13 mouse cellular contexts compared by ENCODE assay signal in the genomic region with DNA sequence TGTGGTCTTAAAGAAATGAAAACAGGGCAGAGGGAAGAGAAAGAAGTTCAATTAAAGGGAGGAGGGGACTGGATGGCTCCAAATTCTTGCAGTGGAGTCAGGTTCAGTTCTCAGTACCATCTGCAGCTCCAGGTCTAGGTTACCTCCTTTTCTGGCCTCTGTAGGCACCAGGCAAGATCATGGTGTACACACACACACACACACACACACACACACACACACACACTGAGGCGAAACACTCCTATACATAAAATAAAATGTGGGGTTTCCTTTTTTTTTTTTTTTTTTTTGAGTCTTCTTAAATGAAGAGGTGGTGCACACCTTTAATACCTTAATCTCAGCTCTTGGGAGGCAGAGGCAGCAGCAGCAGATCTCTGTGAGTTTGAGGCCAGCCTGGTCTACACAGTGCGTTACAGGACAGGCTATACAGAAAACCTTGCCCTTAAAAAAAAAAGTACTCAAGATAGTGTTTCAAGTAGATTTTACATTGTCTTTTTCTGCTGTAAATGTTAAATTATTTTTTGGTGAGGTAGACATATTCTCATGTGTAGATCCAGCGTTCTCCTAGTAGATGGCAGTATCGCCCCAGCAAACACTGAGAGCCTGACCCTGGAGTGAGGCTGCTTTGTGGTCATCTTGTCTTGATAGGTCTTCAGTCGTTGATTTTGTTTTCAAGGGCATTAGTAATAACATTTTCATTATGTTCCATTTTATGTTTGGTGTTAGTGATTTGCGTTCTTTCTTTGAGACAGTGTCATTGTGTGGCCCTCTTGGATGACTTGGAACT. TPM values are rescaled to one million over a fixed set of nuclear protein-coding genes. Genes with fewer than 3 reads are reported as not detected.
DNase-seq lines count a peak whose midpoint lies in the region; ATAC-seq and TF ChIP-seq lines count a peak whose summit lies in the region.
"Had no signal": no experiment of that assay in that cellular context is flagged by ENCODE, and none has a peak within 500 bp of the region (broad histone marks: within the 10 kb centered on the region; RNA-seq: fewer than 3 reads in every experiment).

No protein-coding gene starts in this region.

- H3K4me1 ChIP-seq in kidney, adult 2 months (ENCODE audit: control insufficient read depth, insufficient read depth, low read length): no peaks in the 10 kb centered on the region
- H3K4me1 ChIP-seq in kidney, embryonic 15.5 days: no peaks in the 10 kb centered on the region
- H3K4me1 ChIP-seq: hindbrain, embryonic 10.5 days; midbrain, embryonic 12.5 days had no signal

- H3K9ac ChIP-seq in kidney, embryonic 15.5 days: no peak overlapping the region
- H3K9ac ChIP-seq: midbrain, embryonic 12.5 days had no signal

- peak; percentile 32 for DNase-seq in CD4-positive, CD25-positive, alpha-beta regulatory T cell, adult 2 months (ENCODE audit: low read depth, low spot score)
- peak; percentile 20 for DNase-seq in kidney, adult 2 months
- DNase-seq in right cerebral cortex, postnatal 14 days: peak; percentile 18
- DNase-seq in right cerebral cortex, adult 18-20 months: no peak
- peak; percentile 65 for DNase-seq in splenic B cell, adult 2 months (ENCODE audit: low read depth, low spot score)
- DNase-seq in adrenal gland, postnatal 4 days (ENCODE audit: low spot score in 2 of 2): no peak
- DNase-seq: left cerebral cortex, postnatal 4 days; retina, postnatal 1 day; thymus, postnatal 36 days had no signal

- TF ChIP-seq POLR2A in kidney, adult 2 months (IDR thresholded peaks at IDR 0.05; ENCODE audit: low read depth, low read length): no peak

- no peak overlapping the region for H3K4me3 ChIP-seq in kidney, adult 2 months (ENCODE audit: insufficient read depth, low read depth, low read length)
- no peak overlapping the region for H3K4me3 ChIP-seq in kidney, embryonic 15.5 days (replicated peaks)
- H3K4me3 ChIP-seq: hindbrain, embryonic 10.5 days; midbrain, embryonic 12.5 days had no signal

- WGBS in kidney, adult 2 months: 81% methylated on average over 6 of the region's 6 CpGs
- WGBS in kidney, embryonic 15.5 days: 82% methylated on average over 6 of the region's 6 CpGs

- no peaks in the 10 kb centered on the region for H3K36me3 ChIP-seq in kidney, adult 2 months (ENCODE audit: control insufficient read depth, insufficient read depth, low read length)
- H3K36me3 ChIP-seq in kidney, embryonic 15.5 days: peaks cover 84% of the 10 kb centered on the region
- H3K36me3 ChIP-seq in splenic B cell, adult 2 months (ENCODE audit: control insufficient read depth, insufficient read depth, low read length, poor library complexity, severe bottlenecking): peaks cover 4% of the 10 kb centered on the region; the same call in 1 of the 2 replicates

- no peak overlapping the region for H3K27ac ChIP-seq in kidney, adult 2 months (ENCODE audit: insufficient read depth, low read depth, low read length)
- H3K27ac ChIP-seq in kidney, embryonic 15.5 days: no peak overlapping the region
- H3K27ac ChIP-seq: hindbrain, embryonic 10.5 days; midbrain, embryonic 12.5 days had no signal

- no peak for ATAC-seq in CD4-positive, CD25-positive, alpha-beta regulatory T cell, adult 4 months
- ATAC-seq in kidney, embryonic 15.5 days (replicated peaks; ENCODE audit: low FRiP score): no peak

- H3K27me3 ChIP-seq in kidney, adult 2 months (replicated peaks; ENCODE audit: control insufficient read depth, insufficient read depth, low read length): no peaks in the 10 kb centered on the region
- H3K27me3 ChIP-seq in kidney, embryonic 15.5 days: no peaks in the 10 kb centered on the region
- H3K27me3 ChIP-seq in splenic B cell, adult 2 months (ENCODE audit: control insufficient read depth, insufficient read depth, low read length, poor library complexity, severe bottlenecking): no peaks in the 10 kb centered on the region
- H3K27me3 ChIP-seq: midbrain, embryonic 12.5 days had no signal

- H3K9me3 ChIP-seq in kidney, embryonic 15.5 days (replicated peaks): no peaks in the 10 kb centered on the region
- H3K9me3 ChIP-seq: midbrain, embryonic 12.5 days had no signal

- H3K4me2 ChIP-seq in kidney, embryonic 15.5 days: no peak overlapping the region
- H3K4me2 ChIP-seq: midbrain, embryonic 12.5 days had no signal

- peak; percentile 57 for TF ChIP-seq CTCF in kidney, adult 2 months (conservative IDR thresholded peaks at IDR 0.05; ENCODE audit: insufficient read depth, insufficient read length, low read depth, low read length)

RNA-seq across cellular contexts. Expression of gene Plac8, which starts 25.6 kb away (rescaled TPM):
- polyA plus RNA-seq in CD4-positive, CD25-positive, alpha-beta regulatory T cell, adult 4 months (2017; shearing (Covaris generic)): 10 to 100 TPM in 1 of 2 experiments, 1 to 10 TPM in 1; 2.9 to 12.0 TPM
- polyA plus RNA-seq in kidney, adult 2 months (2012; rRNA removed): 44.5 and 60.0 TPM in 2 replicates
- 89.5 and 101 TPM in 2 replicates for polyA plus RNA-seq in kidney, embryonic 15.5 days (2015; fragmentation: Nextera tagmentation; extraction: Ambion mirVana)
- total RNA-seq in adrenal gland, postnatal 4 days (2021): 10 to 100 TPM; 16.7 to 21.5 TPM

RNA-seq across cellular contexts. Expression of gene Cops4, which starts 28.4 kb away (rescaled TPM):
- polyA plus RNA-seq in CD4-positive, CD25-positive, alpha-beta regulatory T cell, adult 4 months (2017; shearing (Covaris generic)): 100 to 1,000 TPM; 114 to 118 TPM
- 25.4 and 29.8 TPM in 2 replicates for polyA plus RNA-seq in kidney, adult 2 months (2012; rRNA removed)
- polyA plus RNA-seq in kidney, embryonic 15.5 days (2015; fragmentation: Nextera tagmentation; extraction: Ambion mirVana): 192 and 194 TPM in 2 replicates
- 10 to 100 TPM; 78.6 to 80.2 TPM for total RNA-seq in adrenal gland, postnatal 4 days (2021)

RNA-seq across cellular contexts. Expression of gene Lin54, which starts 46.0 kb away (rescaled TPM):
- polyA plus RNA-seq in CD4-positive, CD25-positive, alpha-beta regulatory T cell, adult 4 months (2017; shearing (Covaris generic)): 1 to 10 TPM; 9.2 to 9.9 TPM
- polyA plus RNA-seq in kidney, adult 2 months (2012; rRNA removed): 6.2 and 6.4 TPM in 2 replicates
- 11.7 and 13.3 TPM in 2 replicates for polyA plus RNA-seq in kidney, embryonic 15.5 days (2015; fragmentation: Nextera tagmentation; extraction: Ambion mirVana)
- 10 to 100 TPM; 15.7 to 19.2 TPM for total RNA-seq in adrenal gland, postnatal 4 days (2021)

Comparison
In these comparisons a context has a peak if more than half of its experiments do, and no peak if none do; other contexts are left out.
1. DNase-seq: peak in CD4-positive, CD25-positive, alpha-beta regulatory T cell, adult 2 months (single experiment), kidney, adult 2 months (single experiment), right cerebral cortex, postnatal 14 days (single experiment) and splenic B cell, adult 2 months (single experiment); none in right cerebral cortex, adult 18-20 months (single experiment) and adrenal gland, postnatal 4 days (0 of 2).